Mouse (Mus musculus) MEL (cell line): ENCODE measurements at regions not wholly inside any gene's neighbourhood (a gene's known extent, or its start where the extent isn't known, plus 50 kb on each side); places are given as distances from the start of the nearest gene placed in this dataset.

Source experiments
- DNase-seq: peaks from one replicate; pipeline ENCODE4 v3.0.0; 2011; ENCODE audit warnings: low read depth, low spot score
- H3K27ac ChIP-seq: 2 replicates; pipeline ENCODE4 v1.5.1; 2012; ENCODE audit warnings: low read depth, mild to moderate bottlenecking, control low read depth, low read length, moderate library complexity; ENCODE audit not compliant: control insufficient read depth
- H3K27me3 ChIP-seq, 2 experiments: fragments of 150-350 bp in 1 of 2; sonication (generic) in 1 of 2; 2 replicates each; pipeline ENCODE4 v1.6.1; 2012; ENCODE audit warnings: low read length in 2 of 2, mild to moderate bottlenecking in 2 of 2, improper control_type of control experiment in 1 of 2, moderate library complexity in 1 of 2; ENCODE audit not compliant: insufficient read depth in 2 of 2, control insufficient read depth in 1 of 2
- H3K36me3 ChIP-seq, 2 experiments: 2 replicates each; pipeline ENCODE4 v1.6.1; 2012 to 2014; ENCODE audit warnings: low read length in 2 of 2, improper control_type of control experiment in 1 of 2, inconsistent platforms in 1 of 2, mild to moderate bottlenecking in 1 of 2; ENCODE audit not compliant: insufficient read depth in 2 of 2, control insufficient read depth in 1 of 2
- H3K4me1 ChIP-seq, 2 experiments: fragments of 150-350 bp in 1 of 2; sonication (generic) in 1 of 2; 2 replicates each; pipeline ENCODE4 v1.6.1; 2012; ENCODE audit warnings: low read length in 2 of 2, improper control_type of control experiment in 1 of 2, mild to moderate bottlenecking in 1 of 2; ENCODE audit not compliant: insufficient read depth in 2 of 2, control insufficient read depth in 1 of 2
- H3K4me3 ChIP-seq, 2 experiments: fragments of 150-350 bp in 1 of 2; sonication (generic) in 1 of 2; 2 replicates each; pipeline ENCODE4 v1.5.1; 2012; ENCODE audit warnings: low read depth in 2 of 2, low read length in 2 of 2, mild to moderate bottlenecking in 2 of 2, moderate library complexity in 2 of 2, control low read depth in 1 of 2, improper control_type of control experiment in 1 of 2; ENCODE audit not compliant: control insufficient read depth in 1 of 2, insufficient read depth in 1 of 2
- H3K79me2 ChIP-seq: 2 replicates; pipeline ENCODE4 v1.6.1; 2012; ENCODE audit warnings: mild to moderate bottlenecking, low read length, moderate library complexity; ENCODE audit not compliant: control insufficient read depth, poor library complexity, insufficient read depth
- H3K9ac ChIP-seq: 2 replicates; pipeline ENCODE4 v1.6.1; 2012; ENCODE audit warnings: low read depth, mild to moderate bottlenecking, control low read depth, low read length, moderate library complexity; ENCODE audit not compliant: control insufficient read depth, poor library complexity, severe bottlenecking
- H3K9me3 ChIP-seq: fragments of 150-350 bp; sonication (generic); replicated peaks from 2 replicates; pipeline ENCODE4 v1.6.1; 2012; ENCODE audit warnings: mild to moderate bottlenecking, low read length, improper control_type of control experiment, moderate library complexity; ENCODE audit not compliant: insufficient read depth
- CHD1 ChIP-seq: IDR thresholded peaks from 2 replicates; pipeline ENCODE4 v1.6.1; 2012; ENCODE audit warnings: low read depth, mild to moderate bottlenecking, inconsistent platforms, low read length, improper control_type of control experiment
- E2F4 ChIP-seq: IDR thresholded peaks from 2 replicates; pipeline ENCODE4 v1.6.1; 2011; ENCODE audit warnings: low read depth, low read length, improper control_type of control experiment, borderline replicate concordance
- ELF1 ChIP-seq: IDR thresholded peaks from 2 replicates; pipeline ENCODE4 v1.6.1; 2014; ENCODE audit warnings: low read depth, mild to moderate bottlenecking, inconsistent platforms, low read length, improper control_type of control experiment, moderate library complexity
- ETS1 ChIP-seq: IDR thresholded peaks from 2 replicates; pipeline ENCODE4 v1.6.1; 2012; ENCODE audit warnings: low read depth, mild to moderate bottlenecking, inconsistent platforms, low read length, improper control_type of control experiment, moderate library complexity
- GABPA ChIP-seq: IDR thresholded peaks from 2 replicates; pipeline ENCODE4 v1.6.1; 2012; ENCODE audit warnings: low read depth, mild to moderate bottlenecking, inconsistent platforms, low read length, improper control_type of control experiment, moderate library complexity
- HCFC1 ChIP-seq: IDR thresholded peaks from 2 replicates; pipeline ENCODE4 v1.6.1; 2012; ENCODE audit warnings: low read depth, mild to moderate bottlenecking, inconsistent platforms, low read length, improper control_type of control experiment, moderate library complexity
- JUND ChIP-seq: IDR thresholded peaks from 2 replicates; pipeline ENCODE4 v1.6.1; 2011; ENCODE audit warnings: low read depth, mild to moderate bottlenecking, improper control_type of control experiment, low read length
- MAFK ChIP-seq: IDR thresholded peaks from 2 replicates; pipeline ENCODE4 v1.6.1; 2011; ENCODE audit warnings: low read depth, mild to moderate bottlenecking, low read length, improper control_type of control experiment, borderline replicate concordance
- MEF2A ChIP-seq: IDR thresholded peaks from 2 replicates; pipeline ENCODE4 v1.6.1; 2014; ENCODE audit warnings: low read depth, mild to moderate bottlenecking, inconsistent platforms, low read length, improper control_type of control experiment; ENCODE audit not compliant: poor library complexity, insufficient replicate concordance, severe bottlenecking; ENCODE audit errors: extremely low read depth
- MXI1 ChIP-seq: IDR thresholded peaks from 2 replicates; pipeline ENCODE4 v1.6.1; 2011; ENCODE audit warnings: mild to moderate bottlenecking, low read depth, low read length, improper control_type of control experiment
- MYB ChIP-seq: IDR thresholded peaks from 2 replicates; pipeline ENCODE4 v1.6.1; 2011; ENCODE audit warnings: mild to moderate bottlenecking, low read depth, low read length, improper control_type of control experiment
- RAD21 ChIP-seq: IDR thresholded peaks from 2 replicates; pipeline ENCODE4 v1.6.1; 2011; ENCODE audit warnings: mild to moderate bottlenecking, low read depth, low read length, improper control_type of control experiment
- TCF12 ChIP-seq: IDR thresholded peaks from 2 replicates; pipeline ENCODE4 v1.6.1; 2014; ENCODE audit warnings: low read depth, mild to moderate bottlenecking, inconsistent platforms, low read length, improper control_type of control experiment, moderate library complexity
- UBTF ChIP-seq: IDR thresholded peaks from 2 replicates; pipeline ENCODE4 v1.6.1; 2012; ENCODE audit warnings: low read depth, mild to moderate bottlenecking, inconsistent platforms, low read length, improper control_type of control experiment, moderate library complexity, borderline replicate concordance; ENCODE audit not compliant: insufficient read depth
- USF2 ChIP-seq, 2 experiments: IDR thresholded peaks; 2 replicates each; pipeline ENCODE4 v1.6.1; 2011 to 2012; ENCODE audit warnings: improper control_type of control experiment in 2 of 2, low read length in 2 of 2, borderline replicate concordance in 1 of 2, inconsistent platforms in 1 of 2, low read depth in 1 of 2, mild to moderate bottlenecking in 1 of 2; ENCODE audit not compliant: insufficient read depth in 1 of 2
- ZC3H11A ChIP-seq: IDR thresholded peaks from 2 replicates; pipeline ENCODE4 v1.6.1; 2012; ENCODE audit warnings: low read depth, mild to moderate bottlenecking, inconsistent platforms, low read length, improper control_type of control experiment
- ZKSCAN1 ChIP-seq: IDR thresholded peaks from 2 replicates; pipeline ENCODE4 v1.6.1; 2012; ENCODE audit warnings: low read depth, mild to moderate bottlenecking, inconsistent platforms, low read length, improper control_type of control experiment, moderate library complexity
- ZNF384 ChIP-seq: IDR thresholded peaks from 2 replicates; pipeline ENCODE4 v1.6.1; 2012; ENCODE audit warnings: low read depth, mild to moderate bottlenecking, inconsistent platforms, low read length, improper control_type of control experiment

GRCm38 (mm10) chr4:39065761-39066376 lies 384.2 kb upstream of the 1700009N14Rik start:
- no peak for DNase-seq
- Histone ChIP-seq H3K36me3 (no peaks in the 10 kb centered on the region), H3K9ac (no peak overlapping the region), H3K4me1 (no peaks in the 10 kb centered on the region), H3K4me3 (no peak overlapping the region), H3K27ac (no peak overlapping the region), H3K79me2 (no peaks in the 10 kb centered on the region), H3K27me3 (no peaks in the 10 kb centered on the region), H3K9me3 (no peaks in the 10 kb centered on the region)
- TF ChIP-seq HCFC1 (no peak), TCF12 (no peak), ZNF384 (no peak), ZC3H11A (no peak)

DNA sequence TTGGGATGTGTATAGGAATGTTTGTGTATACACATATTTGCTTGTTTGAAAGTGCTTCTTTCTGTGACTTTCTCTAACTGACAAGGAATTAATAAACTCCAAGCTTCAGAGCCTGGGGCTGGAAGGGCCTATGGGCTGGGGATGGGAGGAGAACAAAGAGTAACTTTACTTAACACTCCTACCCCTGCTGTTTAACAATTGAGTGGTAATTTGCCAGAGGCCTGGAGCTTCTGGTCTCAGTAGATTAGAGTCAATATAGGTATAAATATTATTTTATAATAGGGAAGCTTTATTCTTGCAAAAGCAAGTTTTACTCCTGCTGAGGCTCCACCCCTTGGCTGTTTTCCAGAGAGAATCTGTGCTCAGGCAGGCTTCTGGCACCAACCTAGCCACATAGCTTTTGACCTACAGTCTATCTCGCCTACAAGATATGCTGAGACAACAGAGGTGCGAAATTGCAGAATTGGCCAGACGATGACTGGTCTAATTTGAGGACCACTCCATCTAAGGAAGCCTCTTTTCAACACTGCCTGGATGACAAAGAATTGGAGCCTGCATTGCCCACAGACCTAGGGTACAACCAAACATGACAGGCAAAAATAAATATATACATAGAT lies 382.7 kb upstream of the 1700009N14Rik start:
- Histone ChIP-seq H3K4me3 (no peak overlapping the region), H3K36me3 (no peaks in the 10 kb centered on the region), H3K4me1 (no peaks in the 10 kb centered on the region), H3K27me3 (no peaks in the 10 kb centered on the region), H3K9ac (no peak overlapping the region), H3K79me2 (no peaks in the 10 kb centered on the region), H3K9me3 (no peaks in the 10 kb centered on the region), H3K27ac (no peak overlapping the region)
- no peak for DNase-seq
- TF ChIP-seq MYB = no peak
- no peak for TF ChIP-seq ZC3H11A
- no peak for TF ChIP-seq MXI1
- TF ChIP-seq ETS1 = no peak
- TF ChIP-seq UBTF = no peak
- TF ChIP-seq MAFK = no peak
- TF ChIP-seq HCFC1 = no peak
- no peak for TF ChIP-seq ZKSCAN1
- no peak for TF ChIP-seq JUND
- no peak for TF ChIP-seq CHD1
- no peak for TF ChIP-seq MEF2A
- TF ChIP-seq ELF1 = no peak
- no peak for TF ChIP-seq USF2 (IDR thresholded peaks at IDR 0.05; ENCODE audit: borderline replicate concordance in 1 of 2, insufficient read depth in 1 of 2, low read depth in 1 of 2, low read length in 2 of 2)
- no peak for TF ChIP-seq E2F4
- TF ChIP-seq GABPA = no peak
- no peak for TF ChIP-seq TCF12
- no peak for TF ChIP-seq RAD21
